Mouse (Mus musculus) embryonic fibroblast, embryonic 13.5 days (primary cell): Measurements from ENCODE around the gene Ftsj1.

Experiments
- CTCF ChIP-seq: IDR thresholded peaks from 2 replicates; pipeline ENCODE4 v1.5.1; 2011; ENCODE audit warnings: mild to moderate bottlenecking, control low read depth, low read length, moderate library complexity, borderline replicate concordance; ENCODE audit not compliant: insufficient read depth
- POLR2A ChIP-seq: IDR thresholded peaks from 2 replicates; pipeline ENCODE4 v1.6.1; 2011; ENCODE audit warnings: low read depth, mild to moderate bottlenecking, control low read depth, low read length, moderate library complexity

GRCm38 (mm10) chrX:8264222-8264621, 12.0 kb upstream of the Ftsj1 start:
- TF ChIP-seq CTCF (no peak), POLR2A (no peak)
